Mouse (Mus musculus) brain, adult 2 months (tissue): Measurements from ENCODE around the gene Babam2.

ENCODE experiments used
- DNase-seq: peaks from one replicate; pipeline ENCODE4 v3.0.0; 2011; ENCODE audit warnings: low read depth, low spot score

Babam2 gene

GRCm38 (mm10) chr5:31713841-31714264, 16.4 kb downstream of the Babam2 start:
- DNase-seq, result no peak

GRCm38 (mm10) chr5:31715486-31716150, 18.1 kb downstream of the Babam2 start:
- DNase-seq, result no peak

GRCm38 (mm10) chr5:31724519-31724918, 27.0 kb downstream of the Babam2 start:
- DNase-seq, result peak; percentile 24

GRCm38 (mm10) chr5:31725885-31726284, 28.4 kb downstream of the Babam2 start:
- no peak for DNase-seq

- no peak for DNase-seq
These were observed 30.0 kb downstream of the Babam2 start for GRCm38 (mm10) chr5:31727456-31727855.

GRCm38 (mm10) chr5:31732644-31733338, 35.3 kb downstream of the Babam2 start:
- no peak for DNase-seq

GRCm38 (mm10) chr5:31741931-31742330, 44.4 kb downstream of the Babam2 start:
- no peak for DNase-seq

GRCm38 (mm10) chr5:31742521-31743031, 45.1 kb downstream of the Babam2 start:
- DNase-seq, result no peak

- no peak for DNase-seq
These were observed 51.9 kb downstream of the Babam2 start for GRCm38 (mm10) chr5:31749401-31749800.

GRCm38 (mm10) chr5:31750231-31750925, 52.9 kb downstream of the Babam2 start:
- peak; percentile 82 for DNase-seq

- DNase-seq, result peak; percentile 66
These were observed 53.5 kb downstream of the Babam2 start for GRCm38 (mm10) chr5:31750955-31751354.

- no peak for DNase-seq
These were observed 57.1 kb downstream of the Babam2 start for GRCm38 (mm10) chr5:31754634-31755033.

GRCm38 (mm10) chr5:31755255-31755654, 57.8 kb downstream of the Babam2 start:
- peak; percentile 15 for DNase-seq

GRCm38 (mm10) chr5:31758310-31759091, 61.0 kb downstream of the Babam2 start:
- DNase-seq, result no peak

- DNase-seq, result no peak
These were observed 64.4 kb downstream of the Babam2 start for GRCm38 (mm10) chr5:31761836-31762235.

GRCm38 (mm10) chr5:31762773-31763172, 65.3 kb downstream of the Babam2 start:
- DNase-seq, result no peak

- no peak for DNase-seq
These were observed 68.3 kb downstream of the Babam2 start for GRCm38 (mm10) chr5:31765824-31766223.

GRCm38 (mm10) chr5:31766841-31767542, 69.5 kb downstream of the Babam2 start:
- no peak for DNase-seq

GRCm38 (mm10) chr5:31771486-31771885, 74.0 kb downstream of the Babam2 start:
- no peak for DNase-seq

- no peak for DNase-seq
These were observed 74.4 kb downstream of the Babam2 start for GRCm38 (mm10) chr5:31771921-31772320.

GRCm38 (mm10) chr5:31774976-31775375, 77.5 kb downstream of the Babam2 start:
- no peak for DNase-seq
